Mouse (Mus musculus): ENCODE data around the gene Stx5a. TPM values are rescaled to one million over a fixed set of nuclear protein-coding genes. Genes with fewer than 3 reads are reported as not detected.

Stx5a gene
- polyA plus RNA-seq, 1 experiment from 2014 or later, result 122 TPM

DNA sequence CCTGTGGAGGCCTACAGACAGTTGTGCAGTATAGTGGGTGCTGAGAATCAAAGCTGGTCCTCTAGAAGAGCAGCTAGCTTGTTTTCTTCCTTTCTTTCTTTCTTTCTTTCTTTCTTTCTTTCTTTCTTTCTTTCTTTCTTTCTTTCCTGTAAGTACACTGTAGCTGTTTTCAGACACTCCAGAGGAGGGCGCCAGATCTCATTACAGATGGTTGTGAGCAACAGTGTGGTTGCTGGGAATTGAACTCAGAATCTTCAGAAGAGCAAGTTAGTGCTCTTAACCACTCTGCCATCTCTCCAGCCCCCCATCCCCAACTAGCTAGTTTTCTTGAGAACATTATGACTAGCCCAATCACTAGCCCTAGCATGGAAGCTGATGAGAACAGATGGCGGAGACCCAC lies 19.5 kb downstream of the Stx5a start:
- H3K27ac ChIP-seq (replicated peaks), result no peak overlapping the region
- H3K9me3 ChIP-seq, result no peaks in the 10 kb centered on the region
- no peak for ATAC-seq (ENCODE audit: low FRiP score, low read depth)
- no peaks in the 10 kb centered on the region for H3K27me3 ChIP-seq
- H3K4me1 ChIP-seq (replicated peaks), result peaks cover 25% of the 10 kb centered on the region
- H3K9ac ChIP-seq, result no peak overlapping the region
- H3K4me3 ChIP-seq, result no peak overlapping the region
- 85% methylated on average over 2 of the region's 2 CpGs for WGBS
- H3K36me3 ChIP-seq, result peaks cover 34% of the 10 kb centered on the region
- H3K4me2 ChIP-seq, result no peak overlapping the region

DNA sequence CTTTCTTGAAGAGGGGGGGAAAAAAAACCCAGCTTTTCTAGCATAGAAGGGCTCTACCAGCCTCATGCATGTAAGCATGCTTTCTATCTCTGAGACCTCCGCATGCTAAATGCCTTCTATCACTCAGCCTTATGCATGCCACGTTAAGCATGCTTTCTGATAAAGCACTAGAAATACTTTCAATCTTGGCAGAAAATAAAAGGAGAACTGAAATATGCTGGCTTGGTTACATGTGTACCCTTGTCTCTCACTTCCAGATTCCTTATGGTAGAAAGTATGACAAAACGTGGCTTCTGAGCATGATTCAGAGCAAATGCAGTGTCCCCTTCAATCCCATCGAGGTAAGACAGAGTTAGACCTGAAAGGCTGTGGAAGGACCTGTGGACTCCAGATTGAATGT lies 22.1 kb downstream of the Stx5a start:
- no peak overlapping the region for H3K4me2 ChIP-seq

DNA sequence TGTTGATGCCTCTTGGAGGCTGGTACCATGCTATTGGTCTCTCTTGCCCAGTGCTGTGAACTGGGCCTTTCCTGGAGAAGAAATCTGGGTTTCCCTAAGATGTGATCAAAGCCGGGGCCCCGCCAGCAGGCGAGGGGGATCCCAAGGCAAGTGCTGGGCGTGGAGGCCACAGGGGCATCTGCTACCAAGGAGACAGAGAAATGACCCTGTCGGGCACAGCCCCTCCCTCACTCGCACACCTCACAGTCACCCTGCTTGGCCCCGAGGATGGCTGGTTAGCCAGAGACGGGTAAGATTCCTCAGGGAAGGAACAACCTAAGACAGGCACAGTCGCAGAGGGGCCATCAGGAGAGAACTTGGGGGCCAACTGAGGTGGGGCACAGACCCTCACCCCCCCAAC lies 24.3 kb downstream of the Stx5a start:
- H3K4me2 ChIP-seq, result no peak overlapping the region
- H3K9ac ChIP-seq, result no peak overlapping the region
- no peaks in the 10 kb centered on the region for H3K9me3 ChIP-seq
- no peak overlapping the region for H3K27ac ChIP-seq (replicated peaks)
- WGBS, result 97% methylated on average over 9 of the region's 9 CpGs
- no peak overlapping the region for H3K4me3 ChIP-seq
- ATAC-seq (ENCODE audit: low FRiP score, low read depth), result no peak
- H3K4me1 ChIP-seq (replicated peaks), result peaks cover 5% of the 10 kb centered on the region
- H3K27me3 ChIP-seq, result no peaks in the 10 kb centered on the region
- H3K36me3 ChIP-seq, result peaks cover 82% of the 10 kb centered on the region

More for the DNA sequence above, 22.1 kb downstream of the Stx5a start:
- no peak for ATAC-seq (ENCODE audit: low FRiP score, low read depth)
- Histone ChIP-seq H3K27me3 (no peaks in the 10 kb centered on the region), H3K36me3 (peaks cover 59% of the 10 kb centered on the region), H3K4me1 (replicated peaks) (peaks cover 9% of the 10 kb centered on the region), H3K4me3 (no peak overlapping the region), H3K9ac (no peak overlapping the region), H3K9me3 (no peaks in the 10 kb centered on the region), H3K27ac (replicated peaks) (no peak overlapping the region)
- 93% methylated on average over 4 of the region's 4 CpGs for WGBS

DNA sequence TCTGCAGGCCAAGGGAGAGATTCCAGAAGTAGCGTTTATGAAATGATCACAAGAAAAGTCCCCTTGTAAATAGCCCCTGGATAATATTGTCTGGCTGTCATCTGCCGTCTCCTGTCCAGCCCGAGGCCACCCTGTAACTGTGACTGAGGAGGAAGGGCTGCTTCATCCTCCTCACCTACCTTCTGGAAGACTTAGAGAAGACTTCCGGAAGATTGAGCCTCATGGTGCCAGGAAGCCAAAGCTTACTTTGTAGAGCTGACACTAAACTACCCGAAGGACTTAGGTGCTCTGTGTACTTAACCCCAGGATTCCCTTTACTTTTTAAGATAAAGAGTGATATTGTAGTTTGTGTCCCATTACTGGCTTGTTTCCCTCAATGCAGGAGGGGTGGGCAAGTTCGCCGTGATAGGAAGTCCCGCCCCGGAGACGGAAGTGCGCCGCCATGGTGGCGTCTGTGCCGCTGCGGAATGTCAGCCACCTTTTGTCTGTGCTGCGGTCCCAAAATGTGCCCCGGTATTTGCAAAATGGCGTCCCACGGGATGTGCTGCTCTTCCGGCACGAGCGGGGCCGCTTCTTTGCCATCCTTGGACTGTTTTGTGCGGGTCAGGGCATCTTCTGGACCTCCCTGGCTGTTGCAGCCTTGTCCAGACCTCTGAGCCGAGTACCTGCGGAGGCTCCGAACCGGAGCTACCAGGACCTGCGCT lies 29.5 kb downstream of the Stx5a start, which contains the start of gene Tmem223:
Gene Tmem223 (plus strand): TSS at position 430 of the 704 bp plus-strand sequence.
- peak within 1 kb of the TSS; percentile 92 for H3K27ac ChIP-seq (replicated peaks)
- H3K4me2 ChIP-seq, result peak within 1 kb of the TSS; percentile 62
- H3K9me3 ChIP-seq, result no peaks in the 10 kb centered on the region
- H3K9ac ChIP-seq, result peak within 1 kb of the TSS; percentile 94
- 24% methylated on average over 29 of the region's 29 CpGs for WGBS
- H3K27me3 ChIP-seq, result no peaks in the 10 kb centered on the region
- H3K36me3 ChIP-seq, result peaks cover 57% of the 10 kb centered on the region
- peaks cover 38% of the 10 kb centered on the region for H3K4me1 ChIP-seq (replicated peaks)
- H3K4me3 ChIP-seq, result peak within 1 kb of the TSS; percentile 85
- peak; percentile 60; the same call in 1 of the 2 replicates for ATAC-seq (ENCODE audit: low FRiP score, low read depth)

DNA sequence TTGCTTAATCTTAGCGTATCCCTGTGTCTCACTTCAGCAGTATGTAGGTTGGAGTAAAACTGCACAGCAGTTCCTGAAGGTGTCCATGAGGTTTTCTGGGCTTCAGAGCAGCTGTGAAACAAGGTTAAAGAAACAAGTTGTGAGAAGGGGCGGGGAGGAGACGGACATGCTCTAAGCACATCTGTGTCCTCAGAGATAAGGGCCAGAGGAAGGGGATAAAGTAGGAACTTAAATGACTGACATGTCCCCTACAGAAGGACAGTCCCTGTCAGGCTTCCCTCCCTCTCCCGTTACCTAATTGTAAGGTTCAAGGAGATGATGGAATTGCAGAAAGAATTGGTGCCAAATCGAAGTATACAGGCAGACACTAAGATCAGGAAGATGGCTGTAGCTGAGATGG lies 31.8 kb downstream of the Stx5a start:
- H3K4me3 ChIP-seq, result peak overlapping the region; percentile 68

DNA sequence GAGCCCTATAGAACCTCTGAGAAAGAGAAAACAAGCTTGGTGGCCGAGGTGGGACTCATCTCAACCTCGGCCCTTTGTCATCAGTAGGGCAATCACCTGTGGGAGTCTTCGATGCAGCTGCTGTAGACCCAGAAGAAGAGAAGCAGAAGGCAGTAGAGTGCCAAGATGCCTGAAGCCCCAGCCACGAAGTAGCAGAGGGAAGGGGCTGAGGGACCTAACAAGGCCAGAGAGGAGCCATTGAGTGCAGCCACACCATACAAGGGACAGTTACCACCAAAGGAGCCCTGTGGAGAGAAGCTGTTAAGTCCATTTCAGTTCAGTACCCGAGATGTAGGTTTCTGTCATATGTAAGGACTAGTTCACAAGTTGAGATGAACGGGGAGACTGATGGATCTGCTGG lies 32.2 kb downstream of the Stx5a start:
- ATAC-seq (ENCODE audit: low FRiP score, low read depth), result no peak
- Histone ChIP-seq H3K4me1 (replicated peaks) (peaks cover 42% of the 10 kb centered on the region), H3K4me2 (peak overlapping the region; percentile 95), H3K9ac (peak overlapping the region; percentile 84; the same call in 1 of the 2 replicates), H3K9me3 (no peaks in the 10 kb centered on the region), H3K27me3 (no peaks in the 10 kb centered on the region), H3K27ac (replicated peaks) (peak overlapping the region; percentile 99; the same call in 1 of the 2 replicates), H3K36me3 (peaks cover 36% of the 10 kb centered on the region), H3K4me3 (peak overlapping the region; percentile 68)
- 60% methylated on average over 6 of the region's 6 CpGs for WGBS

More for the DNA sequence above, 31.8 kb downstream of the Stx5a start:
- ATAC-seq (ENCODE audit: low FRiP score, low read depth), result no peak
- H3K9ac ChIP-seq, result peak overlapping the region; percentile 84; the same call in 1 of the 2 replicates
- H3K27me3 ChIP-seq, result no peaks in the 10 kb centered on the region
- H3K9me3 ChIP-seq, result no peaks in the 10 kb centered on the region
- no peak overlapping the region for H3K27ac ChIP-seq (replicated peaks)
- H3K4me1 ChIP-seq (replicated peaks), result peaks cover 42% of the 10 kb centered on the region
- WGBS, result 94% methylated on average over 5 of the region's 5 CpGs
- H3K36me3 ChIP-seq, result peaks cover 36% of the 10 kb centered on the region
- H3K4me2 ChIP-seq, result peak overlapping the region; percentile 95

DNA sequence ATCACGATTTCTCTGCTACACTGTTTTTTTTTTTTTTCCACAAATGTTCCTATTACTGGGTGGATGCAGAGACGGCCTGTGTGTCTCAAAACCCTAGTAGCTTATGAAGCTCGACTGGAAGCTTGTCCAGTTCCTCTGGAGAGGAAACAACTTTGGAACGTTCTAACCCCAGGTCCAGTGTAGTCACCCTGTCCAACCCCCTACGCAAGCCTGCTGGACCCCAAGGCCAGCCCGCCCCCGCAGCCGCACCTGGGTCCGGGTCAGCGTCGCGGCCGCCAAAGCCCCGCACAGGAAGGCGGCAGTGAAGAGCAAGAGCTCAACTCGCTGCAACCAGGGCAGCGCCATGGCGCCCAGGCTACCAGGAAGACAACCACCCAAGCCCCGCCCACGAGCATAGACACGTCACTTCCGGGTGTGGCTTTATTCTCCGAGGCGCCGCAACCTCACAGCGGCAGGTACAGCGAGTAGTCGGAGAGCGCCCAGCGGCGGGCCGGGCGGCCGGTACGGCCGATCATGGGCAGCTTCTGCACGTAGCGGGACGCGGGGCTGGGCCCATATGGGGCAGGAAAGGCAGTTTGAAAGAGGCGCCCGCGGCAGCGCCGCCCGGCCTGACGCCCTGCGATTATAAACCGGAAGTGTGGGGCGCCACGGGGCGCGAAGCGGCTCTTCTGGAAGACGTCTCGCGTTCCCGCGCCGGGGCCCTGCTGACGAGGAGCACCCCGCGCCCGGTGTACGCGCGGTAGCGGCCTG lies 33.0 kb downstream of the Stx5a start, which contains the start of gene Tmem179b:
Gene Tmem179b (minus strand): TSS at position 382 of the 750 bp plus-strand sequence.
- under 1% methylated on average over 64 of the region's 68 CpGs for WGBS

DNA sequence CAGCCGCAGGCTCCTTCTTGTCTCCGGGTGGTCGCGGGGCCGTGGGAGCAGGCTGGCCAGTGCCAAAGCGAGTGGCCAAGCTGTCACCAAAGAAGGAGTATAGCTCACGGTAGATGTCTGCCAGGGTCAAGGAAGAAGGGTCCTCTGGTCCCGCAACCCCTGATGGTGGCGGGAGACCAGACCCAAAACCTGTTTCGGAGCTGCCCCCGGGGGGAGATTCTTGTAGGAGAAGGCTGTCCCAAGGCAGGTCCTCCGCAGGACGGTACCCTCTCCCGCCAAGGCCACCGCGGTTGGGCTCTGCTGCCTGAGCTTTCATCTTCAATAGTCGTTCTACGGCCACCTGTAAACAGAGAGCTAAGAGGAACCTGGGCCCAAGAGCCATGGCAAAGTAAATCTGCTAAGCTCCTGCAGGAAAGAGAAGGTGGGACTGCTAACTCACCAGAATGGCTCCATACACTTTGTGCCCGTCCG lies 33.8 kb downstream of the Stx5a start:
- H3K9ac ChIP-seq, result peak overlapping the region; percentile 84
- 5% methylated on average over 20 of the region's 20 CpGs for WGBS
- H3K4me2 ChIP-seq, result peak overlapping the region; percentile 95
- H3K4me3 ChIP-seq, result peak overlapping the region; percentile 68
- peak overlapping the region; percentile 99 for H3K27ac ChIP-seq (replicated peaks)
- peaks cover 42% of the 10 kb centered on the region for H3K4me1 ChIP-seq (replicated peaks)
- peaks cover 25% of the 10 kb centered on the region for H3K36me3 ChIP-seq
- no peaks in the 10 kb centered on the region for H3K9me3 ChIP-seq
- ATAC-seq (ENCODE audit: low FRiP score, low read depth), result peak; percentile 12; the same call in 1 of the 2 replicates
- no peaks in the 10 kb centered on the region for H3K27me3 ChIP-seq

More for the DNA sequence above, 33.0 kb downstream of the Stx5a start, which contains the start of gene Tmem179b:
- peak; percentile 95 for ATAC-seq (ENCODE audit: low FRiP score, low read depth)
- Histone ChIP-seq H3K4me2 (peak within 1 kb of the TSS; percentile 95), H3K27me3 (no peaks in the 10 kb centered on the region), H3K27ac (replicated peaks) (peak within 1 kb of the TSS; percentile 99), H3K36me3 (peaks cover 28% of the 10 kb centered on the region), H3K4me3 (peak within 1 kb of the TSS; percentile 68), H3K9ac (peak within 1 kb of the TSS; percentile 84), H3K9me3 (no peaks in the 10 kb centered on the region), H3K4me1 (replicated peaks) (peaks cover 42% of the 10 kb centered on the region)

DNA sequence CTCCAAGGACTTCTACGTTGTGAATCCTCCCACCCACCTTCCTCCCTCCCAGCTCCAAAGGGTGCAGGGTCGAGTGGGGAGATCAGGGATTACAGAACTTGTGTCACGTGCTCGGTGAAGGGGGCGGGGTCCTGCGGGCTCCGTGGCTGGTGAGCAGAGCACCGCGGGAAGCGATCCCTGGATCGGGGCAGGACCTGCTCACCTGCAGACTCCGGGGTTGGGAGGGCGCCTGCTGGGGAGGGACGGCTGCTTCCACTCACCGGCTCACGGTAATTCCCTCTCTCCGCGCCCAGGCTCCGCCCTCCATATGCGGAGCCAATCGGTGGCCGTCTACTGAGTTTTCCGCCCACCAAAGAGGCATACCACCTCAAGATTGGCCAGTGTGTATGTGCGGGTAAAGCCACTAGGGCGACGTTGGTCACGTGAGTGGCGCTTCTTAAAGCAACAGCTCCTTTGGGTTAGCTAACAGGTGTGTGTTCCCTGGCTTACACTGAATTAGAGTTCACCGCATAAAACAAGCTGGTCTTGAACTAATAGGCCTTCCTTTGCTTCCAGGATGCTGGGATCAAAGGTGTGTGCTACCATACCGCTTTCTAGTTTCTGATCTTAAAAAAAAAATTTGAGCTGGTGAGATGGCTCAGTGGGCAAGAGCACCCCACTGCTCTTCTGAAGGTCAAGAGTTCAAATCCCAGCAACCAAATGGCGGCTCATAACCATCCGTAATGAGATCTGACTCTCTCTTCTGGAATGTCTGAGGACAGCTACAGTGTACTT lies 45.0 kb downstream of the Stx5a start, which contains the start of gene Taf6l:
Gene Taf6l (minus strand): TSS at position 410 of the 774 bp plus-strand sequence.
- peak; percentile 100 for ATAC-seq (ENCODE audit: low FRiP score, low read depth)
- Histone ChIP-seq H3K27me3 (no peaks in the 10 kb centered on the region), H3K36me3 (peaks cover 21% of the 10 kb centered on the region), H3K27ac (replicated peaks) (peak within 1 kb of the TSS; percentile 87), H3K9ac (peak within 1 kb of the TSS; percentile 66), H3K9me3 (no peaks in the 10 kb centered on the region), H3K4me1 (replicated peaks) (peaks cover 13% of the 10 kb centered on the region), H3K4me2 (peak within 1 kb of the TSS; percentile 59), H3K4me3 (peak within 1 kb of the TSS; percentile 78)
- under 1% methylated on average over 32 of the region's 32 CpGs for WGBS

DNA sequence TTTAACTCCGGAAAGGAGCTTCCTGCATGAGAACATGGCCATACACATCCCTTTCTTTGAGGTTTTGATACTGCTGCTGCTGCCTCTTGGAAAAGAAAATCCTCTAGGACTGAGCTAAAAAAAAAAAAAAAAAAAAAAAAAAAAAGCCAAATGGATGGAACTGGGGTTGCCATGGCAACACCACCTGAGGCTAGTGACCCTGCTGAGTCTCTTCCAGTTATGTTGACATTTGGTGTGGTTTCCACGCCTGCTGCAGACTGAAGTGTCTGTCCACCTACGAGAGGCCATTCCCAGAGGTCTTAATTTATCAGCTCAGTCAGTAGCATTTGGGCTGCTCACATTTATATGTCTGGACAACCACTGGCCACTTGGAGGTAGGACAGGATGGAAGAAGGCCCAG lies 47.3 kb downstream of the Stx5a start:
- no peak overlapping the region for H3K4me2 ChIP-seq
- H3K9me3 ChIP-seq, result no peaks in the 10 kb centered on the region
- WGBS, result 22% methylated on average over 3 of the region's 3 CpGs
- H3K9ac ChIP-seq, result no peak overlapping the region
- no peak overlapping the region for H3K4me3 ChIP-seq
- peaks cover 19% of the 10 kb centered on the region for H3K36me3 ChIP-seq
- peaks cover 13% of the 10 kb centered on the region for H3K4me1 ChIP-seq (replicated peaks)
- H3K27me3 ChIP-seq, result no peaks in the 10 kb centered on the region
- H3K27ac ChIP-seq (replicated peaks), result no peak overlapping the region
- ATAC-seq (ENCODE audit: low FRiP score, low read depth), result no peak

DNA sequence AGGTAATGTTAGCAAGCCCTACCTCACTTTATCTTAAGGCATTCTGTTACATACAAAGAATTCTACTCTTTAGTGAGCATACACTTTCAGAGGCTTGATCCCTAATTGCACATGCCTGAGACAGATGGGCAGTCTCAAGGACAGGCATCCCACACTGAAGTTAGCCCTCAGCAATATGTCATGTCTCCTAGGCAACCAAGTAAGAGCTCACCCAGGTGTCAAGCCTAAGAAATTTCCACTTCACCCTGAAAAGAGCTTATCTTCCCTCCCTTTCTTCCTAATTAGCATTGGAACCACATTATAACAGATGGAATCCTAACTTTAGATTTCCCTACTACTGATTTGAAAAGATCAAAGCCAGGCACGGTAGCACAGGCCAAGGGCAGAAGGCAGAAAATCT lies 48.0 kb downstream of the Stx5a start:
- H3K27me3 ChIP-seq, result no peaks in the 10 kb centered on the region
- no peak for ATAC-seq (ENCODE audit: low FRiP score, low read depth)
- H3K4me1 ChIP-seq (replicated peaks), result peaks cover 13% of the 10 kb centered on the region
- WGBS, result 52% methylated on average over 1 of the region's 1 CpGs
- H3K36me3 ChIP-seq, result peaks cover 24% of the 10 kb centered on the region
- no peaks in the 10 kb centered on the region for H3K9me3 ChIP-seq
- no peak overlapping the region for H3K4me2 ChIP-seq
- H3K9ac ChIP-seq, result no peak overlapping the region
- no peak overlapping the region for H3K27ac ChIP-seq (replicated peaks)
- H3K4me3 ChIP-seq, result no peak overlapping the region
